Mouse (Mus musculus) E14TG2a.4 (cell line): ENCODE results near the gene Med12l.

ENCODE experiments used
- H3K27me3 ChIP-seq: 2 replicates; pipeline ENCODE4 v1.6.1; 2014; ENCODE audit warnings: low read length, control low read depth; ENCODE audit not compliant: insufficient read depth
- H3K36me3 ChIP-seq: 2 replicates; pipeline ENCODE4 v1.6.1; 2014; ENCODE audit warnings: low read length, control low read depth; ENCODE audit not compliant: insufficient read depth
- H3K4me1 ChIP-seq: replicated peaks from 2 replicates; pipeline ENCODE4 v1.6.1; 2014; ENCODE audit warnings: low read depth, low read length, control low read depth
- H3K4me3 ChIP-seq: replicated peaks from 2 replicates; pipeline ENCODE4 v1.5.1; 2014; ENCODE audit warnings: mild to moderate bottlenecking, low read length
- H3K9me3 ChIP-seq: 2 replicates; pipeline ENCODE4 v1.6.1; 2014; ENCODE audit warnings: low read length, control low read depth
- CTCF ChIP-seq: conservative IDR thresholded peaks from 2 replicates; pipeline ENCODE4 v1.5.1; 2014; ENCODE audit warnings: low read length
- NANOG ChIP-seq: IDR thresholded peaks from 2 replicates; pipeline ENCODE4 v1.6.1; 2014; ENCODE audit warnings: borderline replicate concordance, low read length, mixed read lengths
- POU5F1 ChIP-seq: IDR thresholded peaks from 2 replicates; pipeline ENCODE4 v1.6.1; 2014; ENCODE audit warnings: low read length, borderline replicate concordance

Gene Med12l

DNA sequence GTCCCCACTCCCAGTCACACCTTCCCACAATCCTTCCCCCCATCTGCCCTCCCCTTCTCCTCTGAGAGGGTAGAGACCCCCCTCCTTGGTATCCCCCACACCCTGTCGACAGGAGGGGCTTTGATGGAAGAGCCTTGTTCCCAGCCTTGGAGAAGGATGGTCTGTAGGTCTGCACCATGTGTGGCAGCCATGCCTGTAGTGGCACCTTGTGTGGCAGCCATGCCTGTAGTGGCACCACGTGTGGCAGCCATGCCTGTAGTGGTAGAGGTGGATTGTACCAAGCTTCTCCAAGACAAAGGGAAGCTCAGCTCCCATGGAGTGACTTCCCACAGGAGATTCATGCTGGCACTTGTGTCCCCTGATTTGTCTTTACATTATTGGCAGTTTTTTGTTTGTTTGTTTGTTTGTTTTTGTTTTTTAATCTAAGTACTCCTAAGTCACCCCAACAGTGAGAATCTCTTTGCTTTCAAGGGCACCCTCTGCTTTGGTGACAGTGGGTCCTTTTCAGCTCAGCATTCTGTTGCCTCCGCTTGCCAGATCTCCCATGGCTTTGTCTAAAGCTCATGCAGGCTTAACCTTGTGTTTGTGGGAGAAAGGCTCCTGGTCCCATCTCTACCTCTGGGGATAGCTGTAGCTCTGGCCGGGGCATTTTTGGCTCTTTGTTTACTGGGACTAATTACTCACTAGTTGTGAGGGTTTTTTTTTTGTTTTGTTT lies 10.2 kb downstream of the Med12l start:
- no peak overlapping the region for H3K4me3 ChIP-seq
- H3K36me3 ChIP-seq, result no peaks in the 10 kb centered on the region
- TF ChIP-seq CTCF (no peak), NANOG (no peak), POU5F1 (no peak)
- peaks cover 30% of the 10 kb centered on the region for H3K27me3 ChIP-seq
- no peaks in the 10 kb centered on the region for H3K9me3 ChIP-seq
- H3K4me1 ChIP-seq, result peaks cover 7% of the 10 kb centered on the region

DNA sequence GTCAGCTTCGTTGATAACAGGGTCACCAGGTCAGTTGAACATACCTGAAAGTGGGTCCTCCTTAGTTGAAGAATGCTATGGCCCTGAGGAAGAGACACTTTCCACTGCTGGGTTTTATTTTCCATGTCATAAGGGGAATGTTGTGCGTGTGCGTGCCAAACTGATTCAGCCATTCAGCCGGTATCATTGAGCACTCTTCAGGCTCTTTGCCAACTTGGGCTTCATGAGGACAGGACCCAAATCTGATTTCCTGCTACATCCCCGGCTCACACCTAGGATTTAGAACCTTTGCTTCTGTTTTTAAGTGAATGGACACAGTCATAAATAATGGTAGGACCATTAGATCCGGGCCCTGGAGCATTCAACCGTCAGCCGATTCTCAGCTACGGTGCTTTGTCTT lies 10.9 kb downstream of the Med12l start:
- Histone ChIP-seq H3K27me3 (peaks cover 30% of the 10 kb centered on the region), H3K9me3 (no peaks in the 10 kb centered on the region), H3K4me1 (peaks cover under 1% of the 10 kb centered on the region), H3K4me3 (no peak overlapping the region), H3K36me3 (no peaks in the 10 kb centered on the region)
- TF ChIP-seq NANOG (no peak), CTCF (no peak), POU5F1 (no peak)

DNA sequence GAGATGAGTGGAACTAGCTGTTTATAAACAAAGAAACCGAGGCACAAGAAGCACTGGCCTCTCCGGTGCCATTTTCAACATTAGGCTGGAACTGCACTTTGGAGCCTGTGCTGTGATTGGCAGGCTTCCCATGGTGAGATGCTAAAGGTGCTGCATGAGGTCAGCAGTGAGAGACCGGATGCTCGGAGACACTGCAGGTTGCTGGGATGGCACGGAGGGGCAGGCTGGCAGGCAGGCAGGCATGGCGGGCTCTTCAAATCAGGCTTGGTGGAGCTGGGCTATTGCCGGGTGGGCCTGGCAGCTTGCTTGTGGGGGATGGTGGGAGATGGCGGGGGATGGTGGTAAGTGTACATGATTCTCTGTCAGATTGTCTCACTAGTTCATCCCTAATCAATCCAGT lies 15.6 kb downstream of the Med12l start:
- Histone ChIP-seq H3K4me1 (no peaks in the 10 kb centered on the region), H3K27me3 (0 out of 2 replicates have a peak, but pooled peaks cover 3% of the 10 kb centered on the region), H3K4me3 (no peak overlapping the region), H3K9me3 (no peaks in the 10 kb centered on the region), H3K36me3 (no peaks in the 10 kb centered on the region)
- TF ChIP-seq CTCF (no peak), NANOG (no peak), POU5F1 (no peak)

DNA sequence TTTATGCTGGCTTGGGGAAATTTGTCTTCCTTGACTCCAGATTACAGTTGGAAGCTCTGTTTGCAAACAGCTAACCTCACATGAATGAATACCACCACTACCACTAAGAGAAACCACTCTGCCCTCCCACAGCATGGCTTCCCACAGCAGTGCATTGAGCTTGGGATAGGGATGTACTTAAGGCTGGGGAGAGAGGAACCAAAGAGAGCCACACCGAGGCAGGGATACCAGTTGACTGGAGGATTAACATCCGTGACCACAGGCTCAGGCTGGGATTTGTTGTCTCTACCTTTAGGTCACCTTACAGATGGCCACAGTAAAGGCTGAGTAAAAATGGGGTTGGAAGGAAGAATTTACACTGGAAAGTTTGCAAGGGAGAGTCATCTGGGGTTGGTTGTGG lies 16.6 kb downstream of the Med12l start:
- H3K4me1 ChIP-seq, result no peaks in the 10 kb centered on the region
- no peak overlapping the region for H3K4me3 ChIP-seq
- no peaks in the 10 kb centered on the region for H3K9me3 ChIP-seq
- 0 out of 2 replicates have a peak, but pooled peaks cover 3% of the 10 kb centered on the region for H3K27me3 ChIP-seq
- TF ChIP-seq NANOG, result no peak
- TF ChIP-seq POU5F1, result no peak
- no peak for TF ChIP-seq CTCF
- H3K36me3 ChIP-seq, result no peaks in the 10 kb centered on the region

DNA sequence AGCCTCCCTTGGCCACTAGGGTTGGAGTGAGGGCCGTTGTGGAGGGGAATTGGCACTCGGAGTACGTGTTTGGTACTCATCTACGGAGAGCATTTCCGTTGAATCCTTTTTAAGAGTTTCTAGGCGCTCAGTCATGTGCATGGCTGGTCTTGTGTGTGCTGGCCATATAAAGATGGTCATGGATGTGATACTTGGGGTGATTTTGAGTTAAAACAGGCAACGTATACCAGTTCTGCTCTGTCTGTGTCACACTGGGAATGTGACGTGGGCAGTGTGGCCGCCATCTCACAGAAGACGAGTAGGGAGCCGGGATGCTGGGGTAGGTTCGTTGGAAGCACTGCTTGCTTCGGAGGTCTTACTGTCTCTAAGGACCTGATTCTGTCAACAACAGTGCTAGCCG lies 17.3 kb downstream of the Med12l start:
- no peaks in the 10 kb centered on the region for H3K4me1 ChIP-seq
- no peak for TF ChIP-seq POU5F1
- TF ChIP-seq CTCF, result no peak
- TF ChIP-seq NANOG, result no peak
- H3K4me3 ChIP-seq, result no peak overlapping the region
- no peaks in the 10 kb centered on the region for H3K9me3 ChIP-seq
- H3K36me3 ChIP-seq, result no peaks in the 10 kb centered on the region
- 0 out of 2 replicates have a peak, but pooled peaks cover 3% of the 10 kb centered on the region for H3K27me3 ChIP-seq

DNA sequence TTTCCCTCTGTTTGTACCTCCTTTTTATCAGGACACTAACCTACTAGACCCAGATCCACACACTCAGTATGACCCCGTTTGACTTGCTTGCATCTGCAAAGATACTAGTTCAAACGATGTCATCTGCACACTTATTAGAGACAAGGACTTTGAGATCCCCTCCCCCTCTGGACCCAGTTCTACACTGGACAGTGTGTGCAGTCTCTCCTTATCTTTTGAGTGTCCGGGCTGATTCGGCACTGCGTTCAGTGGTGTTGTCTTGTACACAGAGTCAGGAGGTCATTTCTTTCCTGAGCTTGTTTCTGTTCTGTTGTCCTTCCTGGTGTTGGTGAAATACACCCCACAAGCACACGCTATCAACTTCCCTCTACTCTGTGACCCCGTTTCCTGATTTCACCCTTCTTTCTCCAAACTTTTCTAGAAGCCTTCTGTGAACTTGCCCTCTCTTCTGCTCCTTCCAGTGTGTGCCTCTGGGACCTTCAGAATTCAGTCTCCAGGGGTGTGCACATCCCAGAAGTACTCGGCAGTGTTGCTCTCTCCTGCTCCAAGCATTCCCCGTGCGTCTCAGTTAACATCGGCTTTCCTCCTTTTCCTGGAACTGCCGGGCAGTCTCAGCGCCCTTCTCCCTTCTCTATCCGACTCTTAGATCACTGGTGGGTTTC lies 19.0 kb downstream of the Med12l start:
- no peaks in the 10 kb centered on the region for H3K9me3 ChIP-seq
- H3K4me1 ChIP-seq, result no peaks in the 10 kb centered on the region
- TF ChIP-seq CTCF (no peak), NANOG (no peak), POU5F1 (no peak)
- 0 out of 2 replicates have a peak, but pooled peaks cover 3% of the 10 kb centered on the region for H3K27me3 ChIP-seq
- H3K36me3 ChIP-seq, result no peaks in the 10 kb centered on the region
- H3K4me3 ChIP-seq, result no peak overlapping the region

DNA sequence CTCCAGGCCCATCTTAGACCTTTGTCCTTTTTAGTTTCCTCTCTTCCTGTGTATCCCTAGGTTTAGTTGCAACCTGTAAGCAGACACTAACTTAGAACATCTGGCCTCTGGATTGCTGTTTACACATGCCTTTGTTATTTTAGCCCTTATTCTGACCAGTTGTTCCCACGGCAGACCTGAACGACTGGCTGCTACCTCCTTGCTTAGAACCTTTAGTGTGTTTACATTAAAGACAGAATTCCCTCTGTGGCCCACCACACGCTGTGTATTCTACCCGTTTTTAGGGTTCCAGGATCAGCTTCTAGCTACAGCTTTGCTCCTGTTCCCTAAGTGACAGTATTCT lies 19.5 kb downstream of the Med12l start:
- no peaks in the 10 kb centered on the region for H3K4me1 ChIP-seq
- no peaks in the 10 kb centered on the region for H3K36me3 ChIP-seq
- no peaks in the 10 kb centered on the region for H3K9me3 ChIP-seq
- H3K4me3 ChIP-seq, result no peak overlapping the region
- H3K27me3 ChIP-seq, result 0 out of 2 replicates have a peak, but pooled peaks cover under 1% of the 10 kb centered on the region
- TF ChIP-seq NANOG (no peak), CTCF (no peak), POU5F1 (no peak)

DNA sequence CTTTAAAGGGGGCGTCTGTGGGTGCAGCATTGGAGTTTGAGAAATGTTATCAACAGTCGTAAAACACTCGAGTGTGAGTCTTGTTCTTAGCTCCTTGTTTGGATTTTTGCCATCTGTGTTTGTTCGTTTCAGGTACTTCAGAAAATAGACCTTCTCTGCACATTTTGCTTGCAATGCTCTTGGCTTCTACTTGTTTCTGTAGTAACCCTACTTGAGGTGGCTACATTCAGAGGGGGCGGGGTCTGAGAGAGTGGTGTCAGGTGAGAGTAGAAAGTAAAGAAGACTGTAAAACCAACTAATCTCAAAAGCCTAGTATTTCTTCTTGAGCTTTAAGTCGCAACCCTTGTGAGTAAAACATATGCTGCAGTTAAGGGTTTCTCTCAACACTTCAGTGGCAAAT lies 23.1 kb downstream of the Med12l start:
- Histone ChIP-seq H3K36me3 (no peaks in the 10 kb centered on the region), H3K27me3 (no peaks in the 10 kb centered on the region), H3K4me3 (no peak overlapping the region), H3K4me1 (no peaks in the 10 kb centered on the region), H3K9me3 (no peaks in the 10 kb centered on the region)
- TF ChIP-seq NANOG (no peak), CTCF (no peak), POU5F1 (no peak)

DNA sequence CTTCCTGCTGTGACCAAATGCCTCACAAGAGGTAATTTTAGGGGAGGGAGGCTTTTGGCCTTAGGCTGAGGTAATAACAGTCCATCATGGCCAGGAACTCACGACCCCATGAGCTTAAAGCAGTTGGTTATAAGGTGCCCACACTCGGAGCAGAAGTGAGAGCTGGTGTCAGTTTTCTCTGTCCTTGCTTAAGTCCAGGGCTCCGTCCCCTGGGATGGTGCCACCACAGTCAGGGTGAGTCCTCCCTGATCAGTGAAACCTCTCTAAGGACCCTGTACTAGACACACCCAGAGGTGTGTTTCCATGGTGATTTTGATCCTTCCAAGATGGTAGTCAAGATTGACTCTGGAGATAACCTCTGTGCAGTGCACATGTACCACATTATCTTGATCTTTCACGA lies 25.4 kb downstream of the Med12l start:
- H3K9me3 ChIP-seq, result no peaks in the 10 kb centered on the region

More for the DNA sequence above, 25.4 kb downstream of the Med12l start:
- Histone ChIP-seq H3K27me3 (no peaks in the 10 kb centered on the region), H3K36me3 (no peaks in the 10 kb centered on the region), H3K4me3 (no peak overlapping the region), H3K4me1 (no peaks in the 10 kb centered on the region)
- no peak for TF ChIP-seq POU5F1
- no peak for TF ChIP-seq NANOG
- TF ChIP-seq CTCF, result no peak
